Mouse (Mus musculus): Measurements from ENCODE around the gene Lemd2.

GRCm38 (mm10) chr17:27239941-27240340 is 35.7 kb upstream of the Lemd2 start:
- TF ChIP-seq CTCF (IDR thresholded peaks at IDR 0.05; ENCODE audit: low read depth, low read length) (no peak), EP300 (IDR thresholded peaks at IDR 0.05; ENCODE audit: insufficient read depth, low read depth, low read length) (no peak), POLR2A (IDR thresholded peaks at IDR 0.05; ENCODE audit: insufficient read depth, low read length) (no peak)

All from ES-Bruce4 (cell line).